48 mouse cellular contexts compared by ENCODE assay signal in genomic region chr11:102111576-102111975, GRCm38 (mm10). TPM values are rescaled to one million over a fixed set of nuclear protein-coding genes. Genes with fewer than 3 reads are reported as not detected.
"Had no signal": no experiment of that assay in that cellular context is flagged by ENCODE, and none has a peak within 500 bp of the region (broad histone marks: within the 10 kb centered on the region; RNA-seq: fewer than 3 reads in every experiment).

No protein-coding gene starts in this region.

- H3K4me2 ChIP-seq: heart, embryonic 11.5 days; heart, embryonic 12.5 days; heart, embryonic 13.5 days; heart, embryonic 15.5 days; hindbrain, embryonic 12.5 days; hindbrain, embryonic 13.5 days; hindbrain, embryonic 14.5 days; hindbrain, embryonic 15.5 days; intestine, embryonic 15.5 days; kidney, embryonic 15.5 days had no signal

- H3K9ac ChIP-seq: heart, embryonic 12.5 days; heart, embryonic 13.5 days; heart, embryonic 15.5 days; hindbrain, embryonic 12.5 days; hindbrain, embryonic 13.5 days; hindbrain, embryonic 14.5 days; hindbrain, embryonic 15.5 days; intestine, embryonic 15.5 days; kidney, embryonic 15.5 days had no signal

- H3K27ac ChIP-seq: heart, embryonic 10.5 days; heart, embryonic 13.5 days; heart, embryonic 15.5 days; hindbrain, embryonic 10.5 days; hindbrain, embryonic 12.5 days; hindbrain, embryonic 13.5 days; hindbrain, embryonic 14.5 days; hindbrain, embryonic 15.5 days; hindbrain, postnatal 0 days; intestine, embryonic 15.5 days; kidney, embryonic 15.5 days; kidney, postnatal 0 days; layer of hippocampus, adult 2 months; left cerebral cortex, adult 2 months had no signal

- H3K4me3 ChIP-seq: heart, embryonic 10.5 days; heart, embryonic 12.5 days; heart, embryonic 13.5 days; heart, embryonic 15.5 days; hindbrain, embryonic 10.5 days; hindbrain, embryonic 12.5 days; hindbrain, embryonic 13.5 days; hindbrain, embryonic 15.5 days; intestine, embryonic 15.5 days; kidney, embryonic 15.5 days; layer of hippocampus, adult 2 months; left cerebral cortex, adult 2 months had no signal

- DNase-seq: heart, postnatal 10 days; heart, postnatal 14 days; heart, postnatal 36 days; heart, postnatal 4 days; kidney, adult 11 months; kidney, adult 18-20 months; kidney, adult 2 months; kidney, adult 8-10 months; kidney, adult 9 months; kidney, postnatal 10 days; kidney, postnatal 14 days; kidney, postnatal 25 days; kidney, postnatal 36 days; kidney, postnatal 4 days; layer of hippocampus, adult 9-11 months; layer of hippocampus, postnatal 36 days had no signal

- H3K9me3 ChIP-seq: heart, embryonic 10.5 days; heart, embryonic 12.5 days; heart, embryonic 13.5 days; heart, embryonic 15.5 days; hindbrain, embryonic 10.5 days; hindbrain, embryonic 12.5 days; hindbrain, embryonic 13.5 days; hindbrain, embryonic 15.5 days; intestine, embryonic 15.5 days; kidney, embryonic 15.5 days had no signal

- H3K36me3 ChIP-seq: heart, embryonic 10.5 days; heart, embryonic 12.5 days; heart, embryonic 13.5 days; heart, embryonic 15.5 days; hindbrain, embryonic 10.5 days; hindbrain, embryonic 12.5 days; hindbrain, embryonic 13.5 days; hindbrain, embryonic 15.5 days; intestine, embryonic 15.5 days; kidney, embryonic 15.5 days had no signal

RNA-seq across cellular contexts. Expression of gene Pyy, which starts 3.9 kb away (rescaled TPM):
- total RNA-seq: heart, postnatal 10 days; heart, postnatal 14 days; heart, postnatal 25 days; heart, postnatal 36 days; heart, postnatal 4 days; hematopoietic stem cell, adult 5-6 weeks; layer of hippocampus, adult 18-20 months; layer of hippocampus, adult 2 months; layer of hippocampus, adult 8-10 months; layer of hippocampus, postnatal 10 days; layer of hippocampus, postnatal 14 days; layer of hippocampus, postnatal 25 days; layer of hippocampus, postnatal 36 days; left cerebral cortex, adult 18-20 months; left cerebral cortex, adult 2 months had no signal
- polyA plus RNA-seq: heart, embryonic 12.5 days; heart, embryonic 13.5 days; heart, embryonic 14.5 days; heart, embryonic 15.5 days; heart, embryonic 16.5 days; heart, postnatal 0 days; inflammation-experienced regulatory T-cells, adult 6 months; kidney, adult 2 months; kidney, embryonic 14.5 days; kidney, embryonic 15.5 days; kidney, embryonic 16.5 days; kidney, postnatal 0 days had no signal

RNA-seq across cellular contexts. Expression of gene Ppy, which starts 10.5 kb away (rescaled TPM):
- total RNA-seq: heart, postnatal 10 days; heart, postnatal 14 days; heart, postnatal 25 days; heart, postnatal 36 days; heart, postnatal 4 days; hematopoietic stem cell, adult 5-6 weeks; hindbrain, postnatal 0 days; layer of hippocampus, adult 18-20 months; layer of hippocampus, adult 2 months; layer of hippocampus, adult 8-10 months; layer of hippocampus, postnatal 10 days; layer of hippocampus, postnatal 14 days; layer of hippocampus, postnatal 25 days; layer of hippocampus, postnatal 36 days; left cerebral cortex, adult 18-20 months; left cerebral cortex, adult 2 months had no signal
- polyA plus RNA-seq: heart, embryonic 10.5 days; heart, embryonic 11.5 days; heart, embryonic 12.5 days; heart, embryonic 13.5 days; heart, embryonic 14.5 days; heart, embryonic 15.5 days; heart, embryonic 16.5 days; heart, postnatal 0 days; hindbrain, embryonic 10.5 days; hindbrain, embryonic 11.5 days; hindbrain, embryonic 12.5 days; hindbrain, embryonic 13.5 days; hindbrain, embryonic 14.5 days; hindbrain, embryonic 15.5 days; hindbrain, embryonic 16.5 days; hindbrain, postnatal 0 days; inflammation-experienced regulatory T-cells, adult 6 months; kidney, adult 2 months; kidney, embryonic 14.5 days; kidney, embryonic 15.5 days; kidney, embryonic 16.5 days; kidney, postnatal 0 days had no signal

RNA-seq across cellular contexts. Expression of gene Nags, which starts 33.7 kb away (rescaled TPM):
- total RNA-seq: heart, postnatal 14 days; heart, postnatal 25 days; heart, postnatal 36 days; heart, postnatal 4 days; hindbrain, postnatal 0 days; layer of hippocampus, adult 18-20 months; layer of hippocampus, adult 2 months; layer of hippocampus, postnatal 10 days; layer of hippocampus, postnatal 14 days; layer of hippocampus, postnatal 25 days; layer of hippocampus, postnatal 36 days; left cerebral cortex, adult 18-20 months had no signal
- polyA plus RNA-seq: heart, embryonic 13.5 days; heart, embryonic 14.5 days; heart, embryonic 15.5 days; heart, postnatal 0 days; hindbrain, embryonic 10.5 days; hindbrain, embryonic 12.5 days; hindbrain, embryonic 13.5 days; hindbrain, embryonic 14.5 days; hindbrain, embryonic 15.5 days; hindbrain, embryonic 16.5 days; kidney, embryonic 14.5 days; kidney, postnatal 0 days had no signal
